Mouse (Mus musculus) testis, adult 2 months (tissue): Measurements from ENCODE around the gene Epm2aip1.

Source experiments
- CTCF ChIP-seq: fragments of 200-500 bp; IDR thresholded peaks from 2 replicates; pipeline ENCODE4 v1.5.1; 2012; ENCODE audit warnings: low read depth, mild to moderate bottlenecking, inconsistent platforms, low read length, moderate library complexity; ENCODE audit not compliant: control insufficient read depth, insufficient read depth, insufficient replicate concordance
- POLR2A ChIP-seq: fragments of 200-500 bp; IDR thresholded peaks from 2 replicates; pipeline ENCODE4 v1.6.1; 2012; ENCODE audit warnings: low read depth, mild to moderate bottlenecking, inconsistent platforms, low read length, moderate library complexity; ENCODE audit not compliant: control insufficient read depth

GRCm38 (mm10) chr9:111272356-111272755 is 627 bp downstream of the Epm2aip1 start:
- TF ChIP-seq POLR2A (no peak), CTCF (no peak)
